Mouse (Mus musculus): ENCODE measurements around the gene Olfr1495. TPM values are rescaled to one million over a fixed set of nuclear protein-coding genes. Genes with fewer than 3 reads are reported as not detected.

The Olfr1495 gene
- not detected for polyA plus RNA-seq (2017; shearing (Covaris generic))

DNA sequence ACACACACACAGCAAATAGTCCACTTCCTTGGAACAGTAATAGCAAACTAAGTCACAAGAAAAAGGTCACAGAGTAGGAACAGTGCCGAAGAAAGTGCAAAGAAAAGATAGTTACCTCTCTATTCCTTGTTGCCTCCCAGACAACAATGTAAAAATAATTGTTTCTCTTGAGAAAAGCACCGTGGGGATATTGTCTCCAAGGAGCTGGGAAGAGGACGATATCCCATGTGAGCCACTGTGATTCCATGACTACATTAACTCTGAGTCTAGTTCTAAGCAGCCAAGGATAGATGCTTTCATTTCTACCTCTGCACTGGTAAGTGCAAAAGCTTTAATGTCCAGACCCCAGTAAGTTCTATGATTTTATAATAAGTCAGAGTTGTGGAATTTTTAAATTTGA lies at the start of gene Olfr1495:
Olfr1495 (plus strand) TSS at position 301 of the 400 bp plus-strand sequence.

DNA sequence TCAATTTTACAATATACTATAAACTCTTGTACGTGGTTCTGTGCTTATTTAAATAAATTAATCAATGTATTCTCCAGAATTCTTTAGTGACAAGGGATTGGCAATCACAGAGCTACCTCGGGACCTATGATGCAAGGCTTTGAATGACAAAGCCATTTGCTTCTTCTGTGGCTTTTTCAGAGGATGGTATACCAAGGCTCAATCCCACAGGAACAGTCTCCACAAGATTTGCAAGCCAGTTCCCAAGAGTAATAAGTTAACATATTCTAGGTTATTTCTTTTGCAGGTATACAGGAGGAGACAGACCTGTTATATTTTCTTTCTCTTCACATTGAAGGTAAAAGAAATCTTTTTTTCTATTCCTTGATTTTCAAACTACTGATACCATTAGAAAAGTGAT lies 41.4 kb upstream of the Olfr1495 start, which contains the start of gene Olfr1493-ps1:
Olfr1493-ps1 (plus strand) TSS at position 301 of the 400 bp plus-strand sequence.

DNA sequence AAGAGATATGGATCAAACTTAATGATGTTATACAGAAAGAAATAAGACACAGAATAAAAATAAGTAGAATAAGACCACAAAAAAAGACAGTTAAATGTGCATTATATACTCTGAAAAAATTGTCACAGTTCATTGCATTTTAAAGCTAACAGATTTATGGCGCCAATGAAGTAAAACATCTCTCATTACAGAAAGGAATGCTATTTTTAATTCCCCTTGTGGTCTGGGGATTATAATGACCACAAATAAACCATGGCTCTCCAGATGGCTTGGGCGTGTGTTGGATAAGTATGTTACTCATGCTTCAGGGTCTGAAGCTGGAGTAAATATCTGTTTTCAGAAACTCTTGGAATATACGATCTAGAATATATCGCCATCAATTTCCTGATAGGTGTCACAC lies 25.0 kb upstream of the Olfr1495 start, which contains the start of gene Olfr1494:
Olfr1494 (plus strand) TSS at position 301 of the 400 bp plus-strand sequence.

DNA sequence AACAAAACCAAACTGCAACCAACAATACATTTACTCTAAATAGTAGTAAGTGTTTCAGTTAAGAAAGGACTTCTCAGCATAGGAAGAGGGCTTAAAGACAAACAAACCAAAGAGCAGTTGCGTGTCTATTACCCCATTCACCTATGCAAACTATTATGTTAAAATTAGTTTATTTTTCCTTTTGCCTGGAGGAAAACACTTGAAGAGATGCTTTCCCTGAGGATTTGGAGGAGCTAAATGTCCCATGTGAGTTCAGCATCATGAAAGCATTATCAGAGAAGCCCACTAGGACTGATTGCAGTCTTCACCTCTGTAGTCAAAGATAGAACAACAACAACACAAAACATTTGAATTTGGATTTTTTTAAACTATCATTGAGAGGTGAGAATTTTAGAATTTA lies 13.2 kb downstream of the Olfr1495 start, which contains the start of gene Olfr1496:
Olfr1496 (plus strand) TSS at position 301 of the 400 bp plus-strand sequence.

DNA sequence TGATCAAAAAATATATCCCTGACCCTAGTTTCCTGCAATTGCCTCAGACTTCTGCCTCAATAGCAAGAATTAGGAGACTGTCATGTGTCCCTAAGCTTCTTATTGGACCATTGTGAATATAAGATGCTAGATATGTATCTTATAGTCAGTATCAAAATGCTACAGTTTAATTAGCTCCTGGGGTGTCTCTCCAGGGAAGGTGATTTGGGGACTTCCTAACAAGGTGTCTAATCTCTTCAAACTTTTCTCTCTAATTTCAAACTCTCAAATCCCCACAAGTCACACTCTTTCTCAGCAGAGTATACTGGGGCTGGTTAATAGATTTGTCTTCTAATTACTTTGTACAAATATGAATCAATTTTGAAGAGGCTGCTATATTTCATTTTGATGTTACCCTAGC lies 33.7 kb downstream of the Olfr1495 start, which contains the start of gene Olfr1497:
Olfr1497 (minus strand) TSS at position 101 of the 400 bp plus-strand sequence.

DNA sequence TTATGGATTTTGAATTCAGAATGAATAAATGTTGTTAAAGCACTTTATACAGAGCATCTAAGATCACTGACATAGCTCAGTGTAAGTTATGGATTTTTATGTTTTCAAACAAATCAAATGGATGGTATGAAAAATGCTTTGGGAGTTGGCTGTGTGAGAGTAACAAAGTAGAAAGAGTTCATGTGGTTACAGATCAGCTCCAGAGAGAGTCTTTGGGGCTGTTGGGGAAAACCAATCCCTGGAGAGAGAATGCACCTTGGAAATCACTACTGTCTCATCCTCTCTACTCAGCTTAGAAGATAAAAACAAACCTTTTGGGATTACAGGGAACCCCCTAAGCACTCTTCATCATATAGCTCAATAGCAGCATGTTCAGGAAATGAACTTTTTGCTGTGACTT lies 54.9 kb downstream of the Olfr1495 start, which contains the start of gene Olfr1499:
Olfr1499 (minus strand) TSS at position 101 of the 400 bp plus-strand sequence.

Other genes starting within 250 kb of the Olfr1495 start
- not detected for gene Olfr1480, start 236.7 kb upstream of the Olfr1495 start, polyA plus RNA-seq (2017; shearing (Covaris generic))
- gene Olfr1484, start 181.1 kb upstream of the Olfr1495 start, polyA plus RNA-seq (2017; shearing (Covaris generic)): not detected
- not detected for gene Olfr1487, start 147.2 kb upstream of the Olfr1495 start, polyA plus RNA-seq (2017; shearing (Covaris generic))
- under 1 TPM in 1 of 2 experiments, not detected in 1; 0.04 TPM for gene Olfr1489, start 133.0 kb upstream of the Olfr1495 start, polyA plus RNA-seq (2017; shearing (Covaris generic))
- gene Olfr1490, start 113.5 kb upstream of the Olfr1495 start, polyA plus RNA-seq (2017; shearing (Covaris generic)): not detected
- gene Olfr1491, start 67.3 kb upstream of the Olfr1495 start, polyA plus RNA-seq (2017; shearing (Covaris generic)): under 1 TPM in 1 of 2 experiments, not detected in 1; 0.49 TPM
- under 1 TPM in 1 of 2 experiments, not detected in 1; 0.14 TPM for gene Olfr1493-ps1, start 41.3 kb upstream of the Olfr1495 start, polyA plus RNA-seq (2017; shearing (Covaris generic))
- not detected for gene Olfr1494, start 24.9 kb upstream of the Olfr1495 start, polyA plus RNA-seq (2017; shearing (Covaris generic))
- gene Olfr1496, start 13.3 kb downstream of the Olfr1495 start, polyA plus RNA-seq (2017; shearing (Covaris generic)): 1 to 10 TPM in 1 of 2 experiments, not detected in 1; 1.3 TPM
- gene Olfr1497, start 33.6 kb downstream of the Olfr1495 start, polyA plus RNA-seq (2017; shearing (Covaris generic)): not detected
- not detected for gene Olfr1499, start 54.8 kb downstream of the Olfr1495 start, polyA plus RNA-seq (2017; shearing (Covaris generic))
- 1 to 10 TPM in 1 of 2 experiments, not detected in 1; 1.2 TPM for gene Olfr1500, start 65.9 kb downstream of the Olfr1495 start, polyA plus RNA-seq (2017; shearing (Covaris generic))
- under 1 TPM; 0.27 to 0.28 TPM for gene Olfr1501, start 86.1 kb downstream of the Olfr1495 start, polyA plus RNA-seq (2017; shearing (Covaris generic))
- not detected for gene Olfr1502, start 97.2 kb downstream of the Olfr1495 start, polyA plus RNA-seq (2017; shearing (Covaris generic))
- gene Olfr1504, start 133.3 kb downstream of the Olfr1495 start, polyA plus RNA-seq (2017; shearing (Covaris generic)): under 1 TPM in 1 of 2 experiments, not detected in 1; 0.18 TPM
- gene Olfr1505, start 148.9 kb downstream of the Olfr1495 start, polyA plus RNA-seq (2017; shearing (Covaris generic)): not detected

Measured in inflammation-experienced regulatory T-cells (primary cell).